Mouse (Mus musculus) neutrophil, adult 5-6 weeks (primary cell): ENCODE results near the gene Phpt1. TPM values are rescaled to one million over a fixed set of nuclear protein-coding genes. Genes with fewer than 3 reads are reported as not detected.

Experiments used
- ATAC-seq: fragments of 151-379, 151-347 bp; 2 replicates; pipeline ENCODE4 v1.8.0; 2017; ENCODE audit warnings: mild to moderate bottlenecking, moderate TSS enrichment; ENCODE audit not compliant: insufficient number of reproducible peaks, poor library complexity, low FRiP score, severe bottlenecking; ENCODE audit errors: extremely low read depth
- total RNA-seq: library from RNA; stranded (forward); fragments of 200-1000 nt; gene quantifications from 2 replicates; pipeline ENCODE4 v1.2.3, GENCODE M21; 2017

The Phpt1 gene
- total RNA-seq = 0.61 and 1.5 TPM in 2 replicates

DNA sequence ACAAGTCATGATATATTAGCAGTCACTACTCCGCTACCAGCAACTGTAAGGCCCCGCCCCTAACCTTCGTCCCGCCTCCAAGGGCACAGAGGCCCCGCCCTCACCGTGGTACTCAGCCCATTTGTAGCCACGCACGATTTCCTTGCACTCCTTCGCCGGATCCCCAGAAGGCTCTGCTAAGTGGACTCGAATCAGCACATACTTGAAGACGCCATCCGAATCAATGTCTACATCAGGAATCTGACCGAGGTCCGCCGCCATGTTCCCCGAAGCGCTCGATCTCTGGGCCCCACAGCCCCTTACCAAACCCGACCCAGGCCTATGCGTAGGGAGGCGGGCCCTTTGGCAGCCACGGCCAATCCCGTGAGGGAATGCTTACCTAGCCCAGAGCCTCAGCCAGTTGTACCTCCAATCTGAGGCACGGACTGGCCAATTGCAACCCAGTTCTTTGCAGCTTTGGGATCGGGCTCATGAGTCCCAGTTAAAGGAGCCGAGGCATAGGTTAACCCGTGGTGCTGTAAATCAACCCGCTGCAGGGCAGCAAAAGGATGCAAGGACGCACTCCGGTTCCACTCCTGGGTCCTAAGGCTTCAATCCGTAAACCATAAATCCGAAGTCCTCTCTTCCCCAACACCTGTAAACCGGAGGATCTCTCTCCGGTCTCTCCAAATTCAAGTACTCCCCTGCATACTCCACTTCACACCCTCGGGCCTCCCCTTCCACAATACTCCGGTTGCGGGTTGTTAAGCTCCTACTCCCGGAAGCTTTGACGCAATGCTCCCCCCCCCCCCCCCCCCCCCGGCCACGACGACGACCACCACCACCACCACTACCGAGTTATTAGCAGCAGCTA, at the start of gene Phpt1, which contains the start of gene Mamdc4:
Gene Phpt1, minus strand, starts transcription at position 646 of the 853 bp plus-strand sequence.
Gene Mamdc4, minus strand, starts transcription at position 267 of the 853 bp plus-strand sequence.
- ATAC-seq = peak; percentile 87

DNA sequence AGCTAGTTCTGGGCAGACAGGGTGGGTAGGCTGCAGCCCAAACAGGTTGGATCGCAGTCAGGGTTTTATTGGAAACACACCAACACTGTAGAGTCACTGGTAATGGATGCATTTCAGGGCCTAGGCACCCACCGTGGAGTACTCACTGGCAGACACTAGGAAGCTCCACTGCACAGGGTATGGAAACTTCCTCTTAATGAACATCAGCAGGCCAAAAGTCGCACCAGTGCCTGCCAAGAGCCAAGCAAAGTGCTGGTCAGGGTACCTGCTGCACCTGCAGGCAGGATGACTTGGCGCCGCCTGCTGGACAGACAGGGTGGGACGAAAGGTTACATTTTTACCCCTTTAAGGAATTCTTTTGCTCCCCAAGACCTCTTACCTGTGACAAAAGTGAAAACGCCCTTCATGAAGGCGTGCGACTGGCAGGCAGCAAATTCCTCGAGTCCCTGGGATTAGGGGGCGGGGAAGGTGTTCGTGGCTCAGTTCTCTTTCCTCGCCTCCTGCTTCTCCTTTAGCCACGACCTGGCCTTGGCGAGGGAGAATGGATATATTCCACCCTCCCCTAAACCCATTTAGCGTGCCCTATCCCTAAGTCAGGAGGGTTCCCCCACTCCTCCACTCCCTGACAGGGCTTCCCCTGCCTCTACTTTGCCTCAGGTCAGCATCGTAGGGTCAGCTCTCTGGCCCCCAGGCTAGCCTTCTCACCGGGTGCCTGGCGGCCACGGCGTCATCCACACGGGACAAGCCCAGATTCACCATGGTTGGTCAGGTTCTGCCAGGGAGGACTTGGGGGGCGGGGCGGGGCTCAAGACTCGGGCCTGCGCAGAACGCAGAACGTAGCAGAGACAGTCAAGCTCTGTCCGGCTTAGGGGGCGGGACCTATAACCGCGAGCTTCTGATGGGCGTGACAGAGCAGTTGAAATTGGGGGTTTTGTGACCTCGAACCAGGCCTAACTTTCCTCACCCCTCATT, 46.5 kb upstream of the Phpt1 start, which contains the start of gene Tmem141:
Gene Tmem141, minus strand, starts transcription at position 777 of the 972 bp plus-strand sequence.
- ATAC-seq = peak; percentile 17; the same call in 1 of the 2 replicates

DNA sequence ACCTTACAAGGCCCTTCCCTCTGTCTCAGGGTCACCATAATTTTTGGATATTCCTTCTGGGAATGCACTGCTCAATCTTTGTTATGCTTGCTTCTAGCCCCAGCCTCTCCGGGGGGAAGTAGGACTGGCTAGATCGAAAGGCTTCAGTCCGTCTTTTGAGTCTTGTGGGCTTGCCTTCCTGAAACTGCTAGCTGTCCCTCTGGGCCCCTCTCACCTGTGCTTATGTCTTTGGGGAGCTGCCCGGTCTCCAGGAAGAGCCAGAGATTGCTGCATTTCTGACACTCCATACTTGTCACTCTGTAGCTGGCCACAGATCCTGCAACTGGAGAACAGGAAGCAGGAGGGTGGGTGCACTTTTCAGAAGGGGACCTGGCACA, 45.8 kb upstream of the Phpt1 start:
- ATAC-seq = no peak

DNA sequence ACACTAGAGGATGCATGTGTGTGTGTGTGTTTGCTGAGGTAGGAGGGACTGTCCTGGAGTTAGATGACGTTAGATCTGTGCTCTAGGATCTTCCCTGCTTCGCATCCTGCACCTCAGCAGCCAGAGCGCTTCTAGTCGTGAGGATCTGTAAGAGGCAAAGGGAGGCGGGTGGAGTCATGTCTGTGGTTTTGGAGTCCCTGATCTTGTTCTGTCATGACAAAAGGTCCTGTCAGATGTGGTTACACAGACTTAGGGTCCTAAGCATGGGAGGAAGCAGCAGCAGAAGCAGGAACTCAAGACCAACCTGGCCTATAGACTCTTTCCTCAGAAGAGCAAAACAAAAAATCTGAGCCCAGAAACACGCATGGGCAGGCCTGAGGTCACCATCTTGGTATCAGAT, 45.4 kb upstream of the Phpt1 start:
- no peak for ATAC-seq

DNA sequence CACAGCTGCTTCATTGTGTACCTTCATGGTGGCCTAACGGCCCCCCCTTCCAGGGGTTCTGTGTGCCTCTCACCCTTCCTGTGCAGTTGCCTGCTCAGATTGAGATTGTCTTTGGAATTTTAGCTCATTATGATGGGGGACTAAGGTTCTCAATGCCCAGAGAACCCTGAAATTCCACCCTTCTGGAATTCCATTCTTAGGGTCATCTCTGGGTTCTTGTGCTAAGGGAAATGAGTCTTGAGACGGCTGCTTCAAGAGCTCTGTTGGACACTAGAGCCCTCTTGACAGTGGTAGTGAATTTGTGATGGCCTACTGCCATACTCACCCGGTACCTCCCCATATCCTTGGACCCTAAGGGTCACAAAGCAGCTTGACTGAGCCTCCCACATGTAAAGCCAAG, 42.6 kb upstream of the Phpt1 start, which contains the start of gene Ccdc183:
Gene Ccdc183, minus strand, starts transcription at position 101 of the 400 bp plus-strand sequence.
- no peak for ATAC-seq

DNA sequence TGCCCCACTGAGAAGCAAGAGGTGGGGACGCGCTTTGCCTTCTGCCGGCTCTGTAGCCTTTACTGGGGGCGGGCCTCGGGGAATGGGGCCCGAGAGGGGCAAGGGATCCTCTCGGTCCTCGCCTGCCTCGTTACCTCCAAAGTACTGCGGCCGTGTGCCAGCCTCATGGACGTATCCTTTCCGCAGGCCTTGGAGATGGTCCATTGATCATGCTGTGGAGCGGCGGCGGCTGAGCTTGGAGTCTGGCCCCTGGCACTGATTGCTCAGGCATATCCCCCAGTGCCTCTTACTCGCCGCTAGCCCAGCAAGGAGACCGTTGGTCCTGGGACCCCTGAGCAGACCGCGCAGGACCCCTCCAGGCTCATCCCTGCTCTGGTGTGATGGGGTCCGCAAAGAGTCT, 41.4 kb upstream of the Phpt1 start:
- no peak for ATAC-seq

DNA sequence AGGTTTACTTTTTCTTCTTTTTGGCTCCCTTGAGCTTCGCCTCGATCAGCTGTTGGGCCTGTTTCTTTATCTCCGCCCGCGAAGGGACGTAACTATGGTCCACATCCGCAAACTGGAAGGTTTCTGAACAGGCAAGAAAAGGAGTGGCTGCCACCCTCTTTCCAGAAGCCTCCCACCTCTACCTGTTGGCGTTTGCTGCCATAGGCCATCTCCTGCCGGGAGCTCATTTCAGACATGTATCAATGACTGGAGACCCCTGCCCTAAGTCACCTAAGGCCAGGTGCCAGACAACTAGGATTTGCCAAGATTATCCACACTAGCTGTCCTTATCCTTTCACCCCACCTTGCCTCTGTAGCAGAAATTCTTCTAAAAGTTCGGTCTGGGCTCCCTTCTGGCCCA, 33.6 kb upstream of the Phpt1 start:
- no peak for ATAC-seq

DNA sequence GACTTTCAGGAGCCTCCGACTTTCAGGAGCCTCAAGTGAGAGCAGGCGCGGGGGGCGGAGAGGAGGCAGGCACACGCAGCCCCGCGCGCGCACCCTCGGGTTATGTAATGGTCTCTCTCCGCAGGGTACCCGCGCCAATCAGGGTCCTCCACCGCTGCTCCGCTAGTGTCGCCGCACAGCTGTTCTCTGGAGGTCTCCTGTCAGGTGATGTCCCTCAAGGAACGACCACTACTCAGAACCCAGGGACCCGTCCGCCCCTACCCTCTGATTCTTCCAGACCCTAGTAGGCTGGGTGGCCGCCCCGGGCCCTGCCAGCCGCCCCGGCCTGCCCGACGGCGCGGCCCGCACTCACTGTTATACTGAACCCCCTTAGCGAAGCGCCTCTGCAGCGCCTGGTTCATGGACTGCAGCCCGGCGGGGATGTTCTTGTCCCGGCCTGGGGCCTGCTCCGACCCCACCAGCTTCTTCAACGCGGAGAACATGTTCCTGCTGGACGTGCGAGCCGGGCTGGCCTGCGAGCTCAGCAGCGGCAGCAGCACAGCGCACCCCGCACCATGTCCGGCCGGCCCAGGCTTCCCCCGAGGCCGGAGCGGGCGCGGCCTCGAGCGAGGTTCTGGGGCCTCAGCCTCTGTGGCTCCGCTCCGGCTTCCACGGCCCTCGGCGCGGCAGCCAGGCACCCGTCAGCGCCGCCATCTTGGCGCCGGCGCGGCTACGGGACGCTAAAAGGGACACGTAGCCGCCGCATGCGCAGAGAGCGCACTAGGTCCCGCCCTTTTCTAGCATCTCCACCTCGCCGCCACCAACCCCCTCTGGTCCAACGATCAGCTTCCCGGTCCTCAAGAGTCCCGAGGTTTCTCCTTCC, 33.0 kb upstream of the Phpt1 start, which contains the start of gene Rabl6:
Gene Rabl6, minus strand, starts transcription at position 761 of the 862 bp plus-strand sequence.
- peak; percentile 80 for ATAC-seq

DNA sequence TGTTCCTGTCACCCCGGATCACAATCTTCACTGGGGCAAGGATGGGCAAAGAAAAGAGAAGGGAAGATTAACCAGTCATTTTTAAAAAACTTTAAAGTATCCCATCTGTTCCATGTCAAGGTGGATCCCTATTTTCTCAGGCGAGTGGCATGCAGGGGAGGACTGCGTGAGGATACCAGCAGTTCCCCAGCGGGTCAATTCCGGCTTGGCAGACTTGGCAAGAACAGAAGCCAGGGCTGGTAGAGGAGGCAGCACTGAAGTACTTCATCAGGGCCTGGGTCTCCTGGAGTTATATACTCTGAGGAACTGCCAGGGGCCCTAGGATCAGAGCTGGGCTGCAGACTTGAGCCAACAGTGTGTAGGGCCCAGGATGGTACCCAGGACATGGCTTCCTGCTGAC, 27.5 kb upstream of the Phpt1 start:
- ATAC-seq = no peak

DNA sequence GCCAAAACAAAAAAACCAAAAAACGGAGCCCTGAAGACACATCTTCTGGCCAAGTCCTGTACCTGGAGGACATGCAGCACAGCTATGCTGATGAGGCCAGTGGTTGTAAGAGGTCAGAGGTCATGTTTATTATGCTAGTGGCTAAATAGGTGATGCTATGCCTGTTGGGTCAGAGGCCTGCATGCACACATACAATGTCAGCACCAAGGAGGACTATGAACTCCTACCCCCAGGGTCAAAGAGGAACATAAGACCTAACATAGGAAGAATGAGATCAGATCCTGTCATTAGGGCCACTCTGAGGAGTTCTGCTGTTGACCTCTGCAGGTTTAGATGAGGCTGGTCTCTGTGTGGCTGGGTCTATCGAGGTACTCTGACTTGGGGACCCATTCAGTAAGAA, 25.0 kb upstream of the Phpt1 start:
- no peak for ATAC-seq

DNA sequence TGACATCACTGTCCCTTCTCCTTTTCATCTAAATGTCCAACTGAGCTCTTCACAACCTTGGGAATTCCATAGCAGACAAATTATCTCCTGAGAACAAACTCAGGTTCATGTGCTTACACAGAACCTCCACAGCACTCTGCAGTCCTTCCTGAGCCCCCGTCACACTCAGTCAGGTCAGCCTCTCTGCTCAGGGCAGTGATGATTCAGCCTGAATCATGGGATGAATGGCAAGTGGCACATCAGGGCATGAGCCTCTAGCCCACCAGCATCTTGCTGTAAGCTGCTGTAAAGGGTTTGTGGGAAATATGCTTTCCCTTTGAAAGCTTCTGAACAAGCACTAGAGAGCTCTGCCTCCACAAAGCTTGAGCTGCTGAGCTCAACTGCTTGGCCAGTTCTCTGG, 23.7 kb upstream of the Phpt1 start:
- no peak for ATAC-seq

DNA sequence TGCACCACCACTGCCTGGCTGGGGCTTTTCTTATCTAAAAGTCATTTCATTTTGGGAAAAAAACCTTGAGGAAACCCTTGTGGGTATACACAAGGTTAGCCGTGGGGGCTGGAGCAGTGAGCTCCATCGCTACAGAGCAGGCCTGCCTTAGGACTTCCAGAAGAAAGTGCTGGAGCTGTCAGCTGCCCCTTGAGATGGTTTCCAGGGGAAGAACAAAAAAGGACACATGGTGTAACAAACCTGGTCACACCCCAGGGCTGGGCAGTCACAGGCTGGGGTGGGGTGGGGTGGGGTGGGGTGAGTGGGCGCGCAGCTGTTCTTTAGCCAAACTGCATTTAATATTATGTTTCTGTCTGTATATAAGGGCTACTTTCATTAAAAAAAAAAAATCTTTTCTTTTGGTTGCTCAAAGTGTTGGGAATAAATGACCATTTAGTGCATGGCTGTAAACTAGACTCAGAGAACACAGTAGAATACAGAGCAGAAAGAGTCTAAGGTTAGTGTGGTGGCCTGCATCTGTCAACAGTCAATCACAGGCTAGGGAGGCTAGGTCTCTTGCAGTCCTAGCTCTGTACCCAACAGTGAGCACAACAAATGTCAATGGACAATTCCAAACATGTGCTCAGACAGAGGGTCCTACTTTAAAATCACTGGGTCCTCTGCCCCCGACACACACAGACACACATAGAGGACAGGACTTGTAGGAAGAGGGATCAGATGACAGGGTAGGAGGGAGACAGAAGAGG, 21.9 kb upstream of the Phpt1 start:
- ATAC-seq = no peak

DNA sequence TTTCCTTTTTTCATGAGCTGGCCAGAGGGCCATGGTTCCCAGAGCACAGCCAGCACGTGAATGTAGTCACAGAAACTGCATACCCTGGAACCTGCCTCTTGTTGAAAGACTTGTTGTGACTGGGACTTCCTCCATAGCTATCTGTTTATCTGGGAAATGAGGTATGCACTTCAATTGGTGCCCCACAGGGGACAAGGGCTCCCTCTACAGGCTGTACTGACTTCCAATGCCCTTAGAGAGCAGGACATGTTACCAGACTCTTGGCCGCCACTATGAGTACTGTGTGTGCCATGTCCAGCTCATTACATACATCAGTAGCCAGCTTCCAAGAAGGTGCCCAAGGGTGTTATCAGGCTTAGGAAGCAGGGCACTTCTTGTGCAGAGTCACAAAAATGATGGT, 16.8 kb upstream of the Phpt1 start:
- ATAC-seq = peak; percentile 16; the same call in 1 of the 2 replicates

DNA sequence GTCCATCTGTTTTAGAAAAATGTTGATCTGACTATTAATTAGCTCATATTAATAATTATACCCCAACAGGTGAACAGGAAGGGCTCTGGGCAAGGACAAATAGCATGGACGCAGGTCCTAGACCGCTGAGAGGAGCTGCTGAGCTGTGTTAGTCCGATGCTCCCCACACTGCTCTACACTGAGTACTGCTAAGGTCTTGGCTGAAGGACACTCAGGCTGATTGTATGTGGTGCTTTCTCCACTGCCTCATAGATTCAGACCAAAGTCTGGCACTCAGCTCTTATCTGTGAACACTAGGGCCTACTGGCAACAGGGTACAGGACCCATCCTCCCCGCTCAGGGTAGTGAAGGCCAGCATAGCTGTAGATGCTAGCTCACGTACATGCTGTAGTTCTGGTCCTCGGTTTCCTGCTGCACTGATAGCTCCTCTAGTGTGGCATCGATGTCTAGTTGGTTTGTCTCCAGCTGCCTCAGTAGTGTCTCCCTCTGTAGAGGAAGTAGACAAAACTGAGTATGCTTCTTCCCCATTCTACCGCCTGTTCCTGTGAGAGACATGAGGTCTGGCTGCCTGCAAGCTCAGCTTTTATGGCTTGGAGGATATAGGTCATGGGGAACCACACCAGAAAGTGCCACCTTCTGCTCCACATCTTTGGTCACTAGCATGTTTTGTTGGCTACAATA, 13.3 kb upstream of the Phpt1 start:
- no peak for ATAC-seq

DNA sequence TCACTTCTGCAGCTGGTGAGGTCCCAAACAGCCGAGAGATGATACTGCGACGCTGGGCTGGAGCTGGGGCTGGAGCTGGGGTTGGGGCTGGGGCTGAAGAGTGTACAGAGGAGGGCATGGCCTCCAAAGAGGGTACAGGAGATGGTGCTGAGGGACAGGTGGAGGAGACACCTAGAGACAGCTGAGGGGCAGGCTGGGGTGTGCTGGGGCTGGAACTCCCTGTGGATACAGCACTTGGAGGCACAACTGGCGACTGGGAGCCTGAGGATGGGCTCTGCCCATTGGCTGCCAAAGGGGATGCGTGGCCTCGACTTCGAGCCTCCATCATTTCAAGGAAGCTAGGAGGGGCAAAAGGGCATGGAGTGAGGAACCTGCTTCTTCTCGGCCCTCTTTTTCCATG, 12.3 kb upstream of the Phpt1 start:
- ATAC-seq = no peak

DNA sequence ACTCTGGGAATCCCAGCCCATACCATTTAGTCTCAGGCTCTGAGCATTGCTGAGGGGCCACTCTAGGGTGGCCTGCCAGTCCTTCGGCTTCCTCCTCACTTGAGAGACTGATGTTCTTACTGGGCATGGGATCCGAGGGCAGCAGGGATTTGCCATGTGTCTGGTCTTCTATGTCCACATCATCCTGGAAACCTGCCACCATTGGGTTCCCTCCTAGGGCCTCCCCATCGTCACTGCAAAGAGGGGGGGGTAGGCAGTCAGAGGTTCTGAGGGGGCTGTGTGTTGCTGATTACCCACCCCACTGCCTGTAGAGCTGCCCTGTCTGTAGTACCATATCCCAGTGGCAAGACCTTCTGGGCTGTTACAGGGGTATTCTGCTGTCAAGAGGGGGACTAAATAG, 10.6 kb upstream of the Phpt1 start:
- no peak for ATAC-seq

DNA sequence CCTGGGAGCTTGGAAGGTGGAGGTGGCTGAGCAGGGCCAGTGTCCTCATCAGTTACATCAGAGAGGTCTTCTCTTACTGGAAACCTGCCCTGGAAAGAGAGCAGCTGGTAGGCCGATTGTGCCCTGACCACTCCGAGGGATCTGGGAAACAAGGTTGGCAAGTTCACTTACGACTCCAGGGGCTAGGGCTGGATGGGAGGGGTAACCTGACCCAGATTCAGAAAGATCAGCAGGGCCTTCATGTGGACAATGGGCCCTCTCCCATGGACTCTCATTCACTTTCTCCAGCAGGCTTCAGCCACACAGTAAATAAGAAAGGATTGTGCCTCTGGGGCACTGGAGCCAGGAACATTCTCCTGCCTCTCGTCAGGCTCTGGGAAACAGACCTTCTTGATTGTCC, 9.8 kb upstream of the Phpt1 start:
- no peak for ATAC-seq
